Mouse (Mus musculus): ENCODE data around the gene Npm3.

DNA sequence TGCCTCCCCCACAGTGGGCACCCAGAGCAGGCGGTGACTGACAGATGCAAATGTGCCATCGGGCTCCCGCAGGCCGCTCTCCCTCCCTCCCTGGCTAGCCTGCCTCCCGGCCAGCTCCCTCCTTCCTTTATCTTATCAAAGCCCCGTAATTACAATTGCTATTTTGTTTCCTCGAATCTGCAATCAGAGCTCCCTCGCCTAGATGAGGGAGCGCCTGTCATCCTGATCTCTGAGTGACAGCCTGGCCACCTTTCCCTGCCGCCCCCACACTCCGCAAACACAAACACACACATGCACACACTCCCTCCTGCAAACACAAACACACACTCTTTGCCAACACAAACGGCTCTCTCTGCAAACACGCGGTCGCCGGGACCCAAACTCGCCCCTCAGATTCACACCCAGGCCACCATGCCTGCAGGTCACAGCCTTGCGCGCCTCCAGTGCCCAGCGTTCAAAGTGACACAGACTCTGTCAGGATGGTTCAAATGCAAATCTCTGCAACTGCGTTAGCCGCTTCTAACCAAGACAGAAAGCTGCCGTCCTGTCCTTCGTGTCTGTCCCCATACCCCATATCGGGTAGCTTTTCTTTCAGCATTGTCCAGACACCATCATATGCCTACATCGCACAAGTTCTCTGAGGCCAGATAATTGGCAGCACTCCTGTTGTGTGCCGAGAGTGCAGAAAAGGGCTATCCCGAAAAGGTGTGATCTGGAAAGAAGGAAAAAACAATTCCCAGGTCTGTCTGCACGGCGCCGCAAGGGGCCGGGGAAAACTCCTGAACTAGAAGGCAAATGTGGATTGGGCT lies 3.8 kb downstream of the Npm3 start:
- TF ChIP-seq CTCF (IDR thresholded peaks at IDR 0.05; ENCODE audit: borderline replicate concordance, insufficient read depth, low read length) (no peak), POLR2A (IDR thresholded peaks at IDR 0.05; ENCODE audit: low read depth, low read length) (no peak)
